Mouse (Mus musculus) cerebellum, adult 8-10 months (tissue): ENCODE measurements at regions not wholly inside any gene's neighbourhood (a gene's known extent, or its start where the extent isn't known, plus 50 kb on each side); places are given as distances from the start of the nearest gene placed in this dataset.
"Not testable (repeated sequence)": the region's sequence is repeated elsewhere in the genome, so short reads cannot be mapped to it uniquely, and the experiment has no call there.

Experiments
- DNase-seq: peaks from one replicate; pipeline ENCODE4 v3.0.0; 2022

DNA sequence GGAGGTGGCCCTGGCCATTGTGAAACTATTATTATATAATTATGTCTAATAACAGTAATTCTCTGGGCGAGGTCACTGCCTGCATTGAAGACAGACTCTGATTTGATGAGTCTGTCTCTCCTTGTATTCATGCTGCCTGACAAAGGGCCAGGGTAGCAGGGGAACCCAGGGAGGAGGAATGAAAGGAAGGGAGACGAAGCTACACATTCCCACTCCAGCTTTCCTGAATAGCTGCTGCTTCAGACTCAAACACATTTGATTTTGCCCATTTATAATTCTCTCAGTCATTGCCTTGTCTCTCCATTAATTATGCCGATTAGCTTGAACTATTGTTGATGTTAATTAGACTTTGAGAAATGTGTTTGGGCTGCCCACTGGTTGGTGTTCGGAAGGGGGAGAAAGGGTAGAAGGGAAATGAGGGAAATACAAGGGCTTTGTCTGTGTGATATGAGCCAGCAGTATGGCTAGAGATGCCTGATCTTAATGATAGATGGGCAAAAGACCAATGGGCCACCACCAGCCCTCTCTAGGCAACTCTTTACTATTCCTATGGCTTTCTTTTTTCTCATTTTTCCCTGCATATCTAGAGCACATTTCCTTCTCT, 881.8 kb downstream of the Gm9195 start:
- DNase-seq: no peak

DNA sequence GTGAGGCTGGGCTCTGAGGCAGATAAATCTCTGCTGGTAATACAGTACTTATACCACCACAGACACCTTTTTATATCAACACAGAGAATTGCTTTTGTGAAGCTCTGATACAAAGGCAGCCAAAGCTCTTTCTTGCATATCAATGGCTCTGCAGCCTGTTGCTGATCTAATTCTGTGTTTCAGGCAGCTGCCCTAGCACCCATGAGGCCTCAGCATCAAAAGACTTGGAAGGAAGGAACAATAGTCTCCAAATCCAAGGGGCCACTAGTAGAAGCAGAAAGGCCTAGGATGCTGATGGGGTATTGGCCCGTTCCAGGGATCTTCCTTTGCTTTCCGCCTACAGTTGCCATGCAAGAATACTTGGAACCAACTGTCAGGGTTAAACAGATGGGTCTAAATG, 887.9 kb downstream of the Gm9195 start:
- DNase-seq: no peak

DNA sequence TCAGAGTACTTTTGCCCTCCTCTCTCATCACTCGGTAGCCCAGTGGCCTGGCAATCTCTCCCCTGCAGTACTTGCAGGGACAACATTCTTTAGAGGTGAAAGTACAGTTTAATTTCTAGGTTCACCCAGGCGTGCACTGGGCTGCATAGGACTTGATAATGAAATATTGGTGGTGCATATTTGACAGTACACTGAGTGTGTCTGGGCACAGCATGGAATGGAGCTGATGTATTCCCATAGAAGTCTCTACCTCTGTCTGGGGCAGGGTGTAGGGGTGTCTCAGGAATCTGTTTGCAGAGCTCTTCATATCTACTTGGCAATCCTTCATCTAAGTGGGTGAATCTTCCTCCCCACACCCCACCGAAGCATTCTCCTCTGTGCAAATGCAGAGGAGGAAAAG, 893.8 kb downstream of the Gm9195 start:
- no peak for DNase-seq

DNA sequence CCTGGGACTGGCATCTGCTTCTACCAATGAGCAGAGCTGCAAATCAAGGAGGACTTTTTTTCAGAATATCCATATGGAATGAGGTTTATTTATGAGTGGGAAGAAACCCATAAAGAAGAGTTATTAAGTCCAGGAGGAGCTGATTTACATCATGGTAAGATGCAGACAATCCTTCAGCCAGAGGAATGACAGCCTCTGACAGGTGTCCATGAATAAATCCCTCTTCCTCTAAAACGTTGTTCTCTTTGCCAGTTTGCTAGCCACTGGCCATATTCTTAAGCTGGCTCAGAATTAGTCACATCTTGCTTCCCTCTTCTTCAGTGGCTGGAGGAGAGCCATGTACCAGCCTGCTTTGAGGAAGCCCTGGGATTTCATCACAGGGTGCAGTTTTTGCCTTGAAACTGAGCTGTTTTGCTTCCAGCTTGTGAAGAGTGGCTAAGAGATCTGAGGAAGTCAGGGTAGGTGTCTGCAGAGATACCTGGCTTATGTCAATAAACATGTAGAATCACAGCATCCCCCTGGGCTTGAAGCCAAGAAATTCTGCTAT, 902.9 kb downstream of the Gm9195 start:
- DNase-seq: no peak

DNA sequence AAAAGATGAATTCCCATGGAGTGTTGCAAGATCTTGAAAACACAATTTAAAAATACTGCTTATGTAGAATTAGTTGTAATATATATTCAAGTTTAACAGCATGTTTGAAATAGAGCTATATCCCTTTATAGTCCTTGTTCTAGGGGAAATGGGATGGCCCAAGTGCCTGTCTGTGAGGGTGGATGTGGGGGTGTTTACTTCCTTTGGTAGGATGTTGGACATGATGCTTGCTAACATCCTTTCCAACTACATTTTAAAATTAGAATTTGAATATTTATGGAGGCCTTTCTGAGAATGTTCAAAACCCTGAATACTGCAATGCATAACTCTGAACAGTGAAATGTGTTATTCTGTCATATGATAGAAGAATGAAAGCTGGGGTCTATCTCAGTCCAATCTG, 903.6 kb downstream of the Gm9195 start:
- DNase-seq: no peak

DNA sequence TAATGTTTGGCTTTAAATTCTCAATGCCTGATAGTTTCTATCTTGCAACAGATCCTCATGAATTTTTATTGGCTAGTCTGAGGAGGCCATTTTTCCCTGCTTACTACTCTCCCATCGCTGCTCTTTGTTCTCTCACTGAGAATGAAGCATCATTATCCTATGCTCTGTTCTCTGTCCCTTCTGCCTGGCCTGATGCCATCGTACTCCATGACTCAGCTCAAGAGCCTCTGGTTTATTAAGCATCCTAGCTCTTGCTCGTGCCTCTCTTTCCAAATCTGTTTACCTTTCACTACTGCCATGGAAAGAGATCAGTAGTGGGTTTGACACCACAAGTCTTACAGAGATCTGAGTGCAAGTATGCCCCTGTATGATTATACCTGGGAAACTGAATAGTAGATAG, 926.8 kb downstream of the Gm9195 start:
- no peak for DNase-seq

DNA sequence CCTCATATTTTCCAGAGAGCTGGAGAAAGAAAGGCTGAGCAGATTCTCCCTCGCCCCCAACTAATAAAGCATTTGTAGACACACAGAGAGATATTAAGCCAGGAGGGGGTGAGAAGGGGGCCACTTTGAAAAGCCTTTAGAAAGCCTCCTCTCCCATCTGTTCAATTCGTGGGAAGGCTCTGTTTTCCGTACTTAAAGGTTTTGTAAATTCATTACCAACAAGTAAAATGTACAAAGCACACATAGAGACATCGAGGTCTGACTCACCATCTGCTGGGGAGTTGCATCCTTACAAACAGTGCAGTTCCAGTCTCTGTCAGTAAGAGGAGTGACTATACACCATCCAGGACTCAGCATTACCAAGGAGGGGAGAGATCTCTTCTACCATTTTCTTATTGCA, 929.7 kb downstream of the Gm9195 start:
- no peak for DNase-seq

DNA sequence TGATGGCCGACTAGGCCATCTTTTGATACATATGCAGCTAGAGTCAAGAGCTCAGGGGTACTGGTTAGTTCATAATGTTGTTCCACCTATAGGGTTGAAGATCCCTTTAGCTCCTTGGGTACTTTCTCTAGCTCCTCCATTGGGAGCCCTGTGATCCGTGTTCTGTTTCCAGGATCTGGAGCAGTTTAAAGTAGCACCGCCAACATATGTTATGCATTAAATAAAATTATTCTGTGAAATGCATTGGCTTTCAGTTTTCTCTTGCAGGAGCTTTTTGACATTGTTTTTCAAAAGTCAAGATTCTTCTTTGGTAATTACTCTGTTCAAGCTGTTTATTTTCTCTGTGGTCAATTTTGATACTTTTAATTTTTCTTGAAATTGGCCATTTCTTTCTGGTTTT, 937.3 kb downstream of the Gm9195 start:
- not testable (repeated sequence) for DNase-seq

DNA sequence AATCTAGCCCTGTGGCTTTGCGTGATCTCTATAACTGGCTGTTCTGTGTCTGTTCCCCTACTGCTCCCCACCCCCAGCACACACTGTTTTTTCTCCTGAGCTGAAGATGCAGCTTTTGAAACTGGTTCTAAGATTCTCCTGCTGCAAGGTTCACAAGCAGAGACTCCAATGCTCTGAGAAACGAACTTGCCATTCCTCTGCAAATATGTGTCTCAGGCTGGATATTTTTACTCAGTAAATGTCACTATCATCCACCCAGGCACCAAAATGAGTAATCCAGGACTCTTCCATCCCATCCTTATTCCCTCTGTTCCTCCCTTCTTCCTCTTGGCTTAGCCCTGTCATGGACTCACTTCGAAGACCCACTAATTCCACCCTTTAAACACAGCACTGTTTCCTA, 943.9 kb upstream of the Fam160b2 start:
- no peak for DNase-seq

DNA sequence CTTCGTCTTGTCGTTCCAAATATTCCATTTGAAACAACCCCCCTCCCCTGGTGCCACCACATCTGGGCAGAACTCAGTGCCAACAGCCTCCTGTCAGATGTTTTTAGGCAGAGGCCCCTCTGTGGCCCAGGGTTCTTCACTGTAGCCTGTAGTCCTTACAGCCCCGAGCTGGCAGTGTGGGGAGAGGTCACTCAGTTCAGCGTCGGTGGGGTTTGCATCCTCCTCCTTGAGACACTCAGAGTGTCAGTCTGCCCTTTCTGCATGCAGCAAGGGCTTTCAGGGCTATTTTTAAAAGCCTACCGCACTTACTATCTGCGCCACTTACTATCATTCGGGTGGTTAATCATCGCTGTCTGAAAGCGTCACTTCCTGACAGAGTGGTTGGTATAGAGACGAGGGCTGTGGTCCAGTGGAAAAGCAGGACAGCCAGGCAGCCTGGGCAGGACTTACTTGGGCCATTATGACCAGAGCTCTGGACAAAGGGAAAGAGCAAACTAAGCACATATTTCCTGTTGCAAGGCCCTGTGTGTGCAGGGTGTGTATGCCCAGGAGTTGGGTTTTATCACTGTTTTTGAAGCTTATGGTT, 932.5 kb upstream of the Fam160b2 start:
- DNase-seq: no peak

DNA sequence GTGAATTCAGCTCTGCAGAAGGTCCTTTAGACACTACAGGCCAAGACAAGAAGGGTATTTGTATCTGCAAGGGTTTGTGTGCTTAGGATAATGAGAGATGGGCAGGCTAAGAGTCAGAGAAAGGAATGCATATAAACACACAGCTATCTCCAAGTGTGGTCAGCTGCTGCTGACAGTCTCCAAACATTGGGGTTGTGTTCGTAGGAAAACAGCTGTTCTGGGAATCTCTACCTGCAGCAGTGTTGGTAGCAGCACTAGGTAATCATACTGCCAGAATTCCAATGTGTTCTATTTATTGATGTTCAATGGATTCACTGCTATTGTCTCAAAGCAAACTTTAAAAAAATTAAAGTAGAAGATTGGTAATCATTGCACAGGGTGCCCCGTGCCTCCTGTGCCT, 931.7 kb upstream of the Fam160b2 start:
- no peak for DNase-seq

DNA sequence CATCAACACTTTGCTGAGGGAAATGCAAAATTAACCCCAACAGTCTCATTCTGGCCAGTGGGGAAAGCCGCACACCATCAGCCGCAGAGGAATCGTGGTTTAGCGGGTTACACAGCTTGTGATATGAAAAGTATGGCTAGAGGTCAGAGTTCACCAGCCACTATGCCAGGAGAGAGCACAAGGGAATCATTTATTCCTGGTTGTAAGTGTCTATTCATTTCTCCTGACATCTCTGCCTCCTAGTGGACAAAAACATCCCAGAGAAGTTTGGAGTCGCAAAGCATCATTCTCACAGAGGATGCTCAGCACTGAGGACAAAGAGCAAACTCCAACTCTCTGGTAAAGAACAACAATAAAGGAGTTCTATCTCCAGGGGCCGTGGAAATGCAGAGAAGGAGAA, 930.8 kb upstream of the Fam160b2 start:
- DNase-seq: no peak

DNA sequence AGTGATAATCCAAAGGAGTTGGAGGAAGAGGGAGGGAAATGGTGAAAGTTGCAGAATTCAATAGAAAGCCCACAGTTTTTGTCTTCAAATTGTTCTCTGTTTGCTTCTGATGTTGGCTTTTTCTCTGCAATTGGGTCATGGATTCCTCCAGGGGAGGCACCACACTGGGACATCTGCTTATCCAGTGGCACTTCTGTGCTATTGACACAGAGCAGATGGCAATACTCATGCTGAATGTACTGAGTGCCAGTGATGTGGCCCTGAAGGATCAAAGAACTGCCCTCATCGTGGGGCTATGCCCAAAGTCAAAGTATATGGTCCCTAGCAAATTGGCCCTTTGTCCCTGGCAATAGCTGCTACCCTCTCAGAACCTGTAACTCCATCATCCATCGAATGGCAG, 918.9 kb upstream of the Fam160b2 start:
- DNase-seq: peak; percentile 17

DNA sequence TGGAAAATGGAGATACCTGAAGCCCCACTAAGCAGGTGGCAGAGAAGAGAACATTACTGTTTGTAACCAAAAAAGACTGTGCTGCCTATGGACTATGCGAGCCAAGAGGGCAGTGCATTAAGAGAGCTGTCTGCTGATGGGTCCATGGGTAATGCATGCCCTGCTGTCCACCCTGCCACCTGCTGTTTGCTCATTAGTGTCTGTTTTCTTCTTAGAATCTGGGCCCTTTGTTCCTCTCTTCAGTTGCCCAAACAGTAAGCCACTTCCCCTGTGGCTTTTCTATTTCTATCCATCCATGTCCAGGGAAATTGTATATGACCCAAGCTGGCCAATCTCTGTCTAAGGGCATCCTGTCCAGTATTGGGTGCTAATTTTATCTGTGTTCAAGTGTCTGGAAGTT, 901.2 kb upstream of the Fam160b2 start:
- no peak for DNase-seq

DNA sequence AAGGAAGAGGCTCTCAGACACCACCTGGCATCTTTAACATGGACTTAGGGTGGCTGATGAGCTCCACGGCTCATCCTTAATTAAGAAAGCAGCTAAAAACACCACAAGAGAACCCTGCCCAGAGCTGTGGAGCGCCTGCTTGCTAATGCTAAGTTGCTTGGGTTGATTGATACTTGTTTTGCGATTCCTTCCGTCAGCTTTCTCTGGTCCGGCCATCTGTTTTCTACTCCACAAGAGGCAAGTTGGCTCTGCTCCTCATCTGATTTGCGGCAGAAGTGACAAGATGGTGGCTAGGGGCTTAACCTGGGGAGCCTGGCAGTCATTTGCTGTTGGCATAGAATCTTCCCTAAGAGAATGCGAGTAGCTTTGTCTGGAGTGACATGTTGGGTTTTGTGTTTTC, 891.6 kb upstream of the Fam160b2 start:
- no peak for DNase-seq

DNA sequence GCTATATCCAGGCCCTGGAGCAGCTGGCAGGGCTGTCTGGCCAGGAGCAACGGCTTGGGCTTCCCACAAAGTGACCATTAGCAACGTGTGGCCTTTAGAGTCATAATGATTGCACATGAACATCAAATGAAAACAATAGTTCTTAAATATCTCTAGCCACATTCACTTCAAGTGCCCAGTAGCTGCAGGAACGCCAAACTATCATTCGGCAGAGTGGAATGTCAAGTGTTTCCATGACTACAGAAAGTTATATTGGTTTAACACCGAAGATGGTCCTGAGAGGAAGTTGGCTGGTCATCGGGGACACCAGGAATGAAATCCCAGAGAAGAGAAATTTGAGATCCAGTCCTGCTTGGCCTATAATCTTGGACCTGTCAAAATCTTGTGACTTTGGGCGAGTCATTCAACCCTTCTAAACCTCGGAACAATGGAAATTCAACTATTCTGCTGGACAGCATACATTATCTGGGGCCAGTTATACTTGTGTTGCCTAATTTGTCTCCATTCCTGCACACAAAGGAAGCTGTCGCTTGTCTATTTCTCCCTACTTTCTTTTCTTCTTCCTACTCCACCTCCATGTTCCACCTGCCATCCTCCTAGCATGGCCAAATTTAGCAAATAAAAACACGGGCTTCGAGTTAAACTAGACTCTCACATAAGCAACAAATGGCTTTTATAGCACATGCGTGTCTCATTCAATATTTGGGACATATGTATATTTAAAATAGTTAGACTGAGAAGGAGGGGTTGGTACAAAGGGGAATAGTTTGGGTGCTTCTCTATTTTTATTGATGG, 886.7 kb upstream of the Fam160b2 start:
- DNase-seq: no peak

DNA sequence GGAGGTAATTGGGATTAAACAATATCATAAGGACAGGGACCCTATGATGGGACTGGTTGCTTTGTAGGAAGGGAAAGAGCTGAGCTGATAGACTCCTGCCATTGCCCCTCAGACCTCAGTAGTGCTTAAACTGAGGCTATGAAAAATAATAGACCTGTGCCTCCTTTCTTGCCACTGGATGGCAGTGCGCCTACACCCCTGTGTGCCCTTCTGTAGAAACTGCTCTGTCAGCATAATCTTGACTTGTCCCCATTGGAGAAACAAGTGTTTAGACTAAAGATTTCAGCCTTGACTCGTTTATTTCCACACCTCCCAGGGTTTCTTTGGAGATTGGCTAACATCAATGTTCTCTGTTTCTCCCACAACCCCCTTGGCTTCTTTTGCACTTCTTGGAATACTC, 876.0 kb upstream of the Fam160b2 start:
- no peak for DNase-seq

DNA sequence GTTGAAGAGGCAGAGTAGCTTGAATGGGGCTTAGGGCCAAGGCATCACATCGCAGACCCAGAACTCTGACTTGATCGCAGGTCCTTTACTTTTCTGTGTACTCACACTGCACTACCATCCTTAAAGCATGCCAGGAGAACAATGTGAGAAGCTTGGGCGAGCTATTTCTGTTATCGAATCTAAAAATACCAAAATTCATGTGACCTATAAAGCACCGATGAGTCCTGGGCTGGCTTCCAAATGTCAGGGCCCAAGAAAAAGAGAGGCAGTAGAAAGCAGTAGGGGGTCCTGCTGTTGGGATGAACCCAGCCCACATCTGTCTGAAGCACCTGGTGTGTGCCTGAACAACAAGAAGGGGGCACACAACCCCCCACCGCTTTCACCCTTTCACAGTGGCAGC, 874.3 kb upstream of the Fam160b2 start:
- DNase-seq: no peak

DNA sequence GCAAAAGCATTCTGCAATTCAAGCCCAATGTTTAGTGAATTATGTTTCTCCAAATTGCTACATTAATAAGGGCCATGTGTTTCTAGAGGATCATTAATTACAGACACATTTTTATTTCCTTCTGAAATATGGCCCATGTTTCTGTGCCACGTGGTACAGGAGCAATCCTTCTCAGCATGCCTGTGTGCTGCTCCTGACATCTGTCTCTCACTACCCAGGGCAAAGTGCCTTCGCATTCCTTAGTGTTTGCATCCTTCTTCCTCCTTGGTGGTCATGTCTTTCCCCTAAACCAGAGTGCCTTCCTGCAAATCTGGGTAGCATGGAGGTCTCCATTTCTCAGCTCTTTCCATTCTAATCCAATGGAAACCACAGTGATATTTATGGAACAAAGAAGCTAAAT, 832.7 kb upstream of the Fam160b2 start:
- no peak for DNase-seq
